Mouse (Mus musculus): ENCODE measurements around the gene Nmrk1.
A peak's percentile ranks its signal among the peaks of the same experiment; 100 is the strongest.

The Nmrk1 gene

GRCm38 (mm10) chr19:18617504-18617903, 14.2 kb upstream of the Nmrk1 start:
- no peak for DNase-seq (ENCODE audit: low spot score)

DNA sequence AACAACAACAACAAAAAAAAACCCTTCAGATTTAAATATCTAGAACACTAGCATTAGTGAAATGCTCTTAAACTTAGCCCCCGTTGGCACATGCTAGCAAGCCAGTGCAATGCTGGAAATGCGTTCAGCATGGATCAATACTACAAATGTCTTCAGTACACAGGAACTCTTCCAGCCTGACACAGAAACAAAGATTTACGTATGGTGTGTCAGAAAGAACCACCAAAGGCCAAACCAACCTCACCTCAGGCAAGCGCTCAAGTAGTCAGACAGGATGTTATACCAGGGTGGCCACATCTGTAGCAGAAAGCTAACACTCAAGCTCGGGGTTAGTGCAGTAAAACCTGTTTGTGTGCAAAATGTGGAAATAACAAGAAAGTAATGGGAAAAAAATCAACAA, 12.7 kb upstream of the Nmrk1 start:
- no peak for DNase-seq (ENCODE audit: low spot score)

DNA sequence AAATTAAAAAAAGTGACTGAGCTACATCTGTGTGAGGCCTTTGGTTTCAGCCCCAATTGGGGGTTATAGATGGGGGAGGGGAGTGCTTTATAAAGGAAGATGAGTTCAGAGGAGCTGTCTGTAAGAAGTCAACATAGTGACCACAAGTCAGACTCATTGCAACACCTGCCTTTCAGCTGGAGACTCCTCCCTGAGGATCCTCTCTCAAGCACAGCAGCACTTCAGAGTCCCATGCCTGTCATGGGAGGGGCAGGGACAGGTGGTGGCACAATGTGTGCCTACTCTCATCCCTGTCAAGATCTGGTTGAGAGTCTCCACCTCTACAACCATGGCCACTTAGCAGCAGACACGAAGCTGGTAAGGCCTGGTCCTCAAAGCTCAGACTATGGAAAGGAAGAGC, 12.1 kb upstream of the Nmrk1 start:
- DNase-seq (ENCODE audit: low spot score): no peak

DNA sequence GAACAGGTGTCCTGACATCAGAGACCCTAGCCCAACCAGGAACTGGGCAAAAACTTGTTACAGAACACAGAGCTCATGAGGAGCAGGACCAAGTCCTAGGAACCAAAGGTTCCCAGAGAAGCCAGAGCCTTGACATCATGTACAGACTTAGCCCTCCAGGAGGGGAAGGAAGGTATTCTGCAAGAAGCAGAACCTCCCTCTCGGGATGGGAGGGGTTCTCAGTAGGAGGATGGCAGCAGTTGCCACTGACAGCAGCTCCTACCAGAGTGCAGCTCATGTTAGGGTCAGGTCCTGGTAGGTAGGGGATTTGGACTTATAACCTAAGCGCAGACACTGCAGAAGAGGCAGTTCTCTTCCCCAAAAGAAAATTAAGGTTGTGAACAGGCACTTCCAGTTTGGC, 7.9 kb upstream of the Nmrk1 start:
- no peak for DNase-seq (ENCODE audit: low spot score)

- no peak for DNase-seq (ENCODE audit: low spot score)
Observed at GRCm38 (mm10) chr19:18629589-18629988, 2.2 kb upstream of the Nmrk1 start.

DNA sequence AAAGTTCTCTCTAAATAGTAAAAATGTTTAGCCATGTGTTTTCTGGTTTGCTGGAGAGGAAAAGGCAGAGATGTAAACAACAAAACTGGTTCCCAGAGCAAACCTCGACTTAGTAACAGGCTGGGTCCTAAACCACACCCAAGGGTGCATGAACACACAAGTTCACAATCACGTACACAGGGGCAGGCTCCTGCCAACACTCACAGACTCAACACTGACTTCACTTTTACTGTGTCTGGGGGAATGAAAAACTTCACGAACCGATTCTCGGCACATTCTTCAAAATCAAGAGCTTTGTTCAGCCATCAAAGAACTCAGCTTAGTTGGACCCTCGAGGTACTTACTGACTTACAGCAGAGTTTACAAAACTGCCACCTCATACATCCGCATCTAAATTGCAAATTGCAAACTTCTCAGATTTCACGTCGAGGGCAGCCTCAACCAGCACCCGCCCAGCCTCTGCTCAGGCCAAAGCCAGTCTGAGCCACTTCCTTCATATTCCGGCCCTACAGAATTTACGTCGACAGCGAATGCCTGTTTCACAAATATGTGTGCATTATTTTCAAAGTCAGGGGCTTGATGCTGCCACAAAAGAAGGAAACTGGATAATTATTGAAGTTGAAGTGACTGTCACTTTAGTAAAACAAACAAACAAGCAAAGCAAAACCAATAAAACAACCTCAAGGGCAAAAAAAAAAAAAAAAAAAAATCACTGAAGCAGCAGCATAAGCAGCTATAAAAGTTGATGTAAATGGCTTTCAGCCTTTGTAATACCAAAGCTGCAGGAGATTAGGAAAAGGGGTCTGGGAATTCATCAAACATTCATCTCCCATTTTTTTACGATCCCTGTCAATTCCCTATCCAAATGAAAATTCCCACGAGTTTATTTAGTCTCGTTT, 1.3 kb upstream of the Nmrk1 start:
- no peak for DNase-seq (ENCODE audit: low spot score)

- DNase-seq (ENCODE audit: low spot score): peak; percentile 60
Observed at GRCm38 (mm10) chr19:18631161-18631643, 548 bp upstream of the Nmrk1 start.

- DNase-seq (ENCODE audit: low spot score): no peak
Observed at GRCm38 (mm10) chr19:18632231-18633185, 758 bp downstream of the Nmrk1 start.

DNA sequence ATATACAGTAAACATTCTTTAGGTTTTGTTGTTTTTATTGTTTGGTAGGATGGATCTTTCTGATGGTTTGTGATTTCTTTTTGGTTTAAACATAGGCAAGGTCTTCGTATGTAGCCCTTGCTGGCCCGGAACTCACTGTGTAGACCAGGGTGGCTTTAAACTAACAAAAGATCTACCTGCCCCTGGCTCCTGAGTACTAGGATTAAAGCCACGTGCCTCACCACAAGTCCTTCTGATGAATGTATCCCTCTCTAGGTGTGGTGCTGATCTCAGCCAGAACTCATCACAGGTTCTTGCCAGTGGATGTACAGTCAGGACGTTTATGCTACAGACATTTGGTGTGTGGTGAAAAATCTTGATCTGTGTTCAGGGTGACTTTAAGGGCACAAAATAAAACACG, 6.2 kb downstream of the Nmrk1 start:
- no peak for DNase-seq (ENCODE audit: low spot score)

DNA sequence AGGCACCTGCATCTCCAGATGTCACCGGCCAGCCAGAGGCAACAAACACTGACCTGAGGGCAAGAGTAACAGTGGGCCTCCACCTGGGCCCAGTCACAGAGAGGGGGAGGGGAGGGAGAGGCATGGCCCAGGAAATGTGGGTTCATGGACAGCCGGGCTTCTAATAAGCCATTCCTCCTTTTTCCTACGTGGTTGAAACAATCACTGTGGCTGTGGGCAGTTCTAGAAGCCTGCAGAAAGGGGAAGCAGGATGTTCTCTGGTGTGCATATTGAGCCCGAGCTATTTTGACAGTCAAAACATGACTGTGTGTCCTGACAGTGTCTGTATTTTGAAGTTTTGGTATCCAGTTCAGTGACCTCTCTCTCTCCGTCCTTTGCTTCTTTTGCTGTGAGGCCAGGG, 7.2 kb downstream of the Nmrk1 start:
- DNase-seq (ENCODE audit: low spot score): no peak

DNA sequence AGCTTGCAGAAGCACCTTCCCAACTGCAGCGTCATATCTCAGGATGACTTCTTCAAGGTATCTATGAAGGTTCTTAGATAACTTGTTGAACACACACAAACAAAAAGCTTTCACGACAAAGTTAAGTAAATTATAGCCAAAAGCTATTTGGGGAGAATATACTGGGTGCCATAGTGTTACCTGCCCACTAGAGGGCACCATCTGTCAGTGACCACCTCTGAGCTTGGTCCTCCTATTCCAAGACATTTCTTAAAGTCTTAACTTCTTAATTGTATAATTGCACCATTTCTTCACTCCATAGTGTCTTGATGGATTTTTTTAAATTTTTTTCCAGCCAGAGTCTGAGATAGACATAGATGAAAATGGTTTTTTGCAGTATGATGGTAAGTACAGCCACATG, 7.8 kb downstream of the Nmrk1 start:
- no peak for DNase-seq (ENCODE audit: low spot score)

DNA sequence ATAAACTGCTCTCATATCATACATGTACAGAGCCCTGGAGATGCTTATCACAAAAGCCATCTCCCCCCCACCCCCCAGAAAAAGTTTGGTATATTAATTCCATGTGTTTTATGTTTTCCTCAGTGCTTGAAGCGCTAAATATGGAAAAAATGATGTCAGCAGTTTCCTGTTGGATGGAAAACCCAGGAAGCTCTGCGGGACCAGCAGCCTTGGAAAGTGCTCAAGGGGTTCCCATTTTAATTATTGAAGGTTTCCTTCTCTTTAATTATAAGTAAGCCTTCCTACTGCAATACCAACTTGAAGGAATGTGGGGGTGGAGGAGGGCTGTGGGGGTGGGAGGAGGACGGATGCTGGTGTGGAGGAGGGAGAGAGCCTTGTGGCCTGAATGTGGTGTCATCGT, 9.3 kb downstream of the Nmrk1 start:
- no peak for DNase-seq (ENCODE audit: low spot score)

DNA sequence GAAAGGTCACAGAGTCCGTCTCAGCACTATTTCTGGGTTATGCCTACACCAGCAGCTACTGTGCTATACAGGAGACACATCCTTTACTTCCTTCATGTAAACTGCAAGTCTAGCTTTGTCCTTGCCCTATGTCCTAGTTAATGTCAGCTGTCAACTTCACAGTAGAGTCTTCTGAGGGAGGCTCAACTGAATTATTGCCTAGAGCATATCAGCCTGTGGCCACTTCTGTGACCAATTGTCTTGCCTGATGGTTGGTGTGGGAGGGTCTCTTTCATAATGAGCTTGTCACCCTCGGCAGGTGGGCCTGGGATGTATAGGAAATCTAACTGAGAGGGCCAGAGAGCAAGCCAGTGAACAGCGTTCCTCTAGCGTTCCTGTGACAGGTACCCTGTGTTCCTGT, 11.7 kb downstream of the Nmrk1 start:
- no peak for DNase-seq (ENCODE audit: low spot score)

DNA sequence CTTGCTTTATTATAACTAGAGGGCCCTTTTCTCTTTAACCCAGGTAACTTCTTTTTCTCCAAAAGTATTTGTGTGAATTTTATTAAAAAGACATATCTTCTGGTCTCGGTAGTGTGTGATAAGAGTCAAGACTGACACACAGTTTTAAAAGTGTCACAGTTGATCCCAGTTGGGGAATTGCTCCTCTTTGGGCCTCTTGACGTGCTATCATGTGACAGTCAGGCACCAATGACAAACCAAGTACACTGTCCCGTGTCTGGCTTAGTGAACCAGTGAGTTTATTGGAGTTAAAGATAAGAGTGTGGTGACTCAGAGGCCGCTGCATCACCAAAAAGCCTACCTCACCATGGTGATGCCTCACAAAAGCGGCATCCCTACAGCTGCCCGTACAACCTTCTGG, 12.3 kb downstream of the Nmrk1 start:
- no peak for DNase-seq (ENCODE audit: low spot score)

GRCm38 (mm10) chr19:18646397-18646796, 14.6 kb downstream of the Nmrk1 start:
- DNase-seq (ENCODE audit: low spot score): no peak

GRCm38 (mm10) chr19:18646853-18647420, 15.2 kb downstream of the Nmrk1 start:
- no peak for DNase-seq (ENCODE audit: low spot score)

- DNase-seq (ENCODE audit: low spot score): no peak
Observed at GRCm38 (mm10) chr19:18647775-18648557, 16.2 kb downstream of the Nmrk1 start.

GRCm38 (mm10) chr19:18648558-18648945, 16.8 kb downstream of the Nmrk1 start:
- DNase-seq (ENCODE audit: low spot score): no peak

DNA sequence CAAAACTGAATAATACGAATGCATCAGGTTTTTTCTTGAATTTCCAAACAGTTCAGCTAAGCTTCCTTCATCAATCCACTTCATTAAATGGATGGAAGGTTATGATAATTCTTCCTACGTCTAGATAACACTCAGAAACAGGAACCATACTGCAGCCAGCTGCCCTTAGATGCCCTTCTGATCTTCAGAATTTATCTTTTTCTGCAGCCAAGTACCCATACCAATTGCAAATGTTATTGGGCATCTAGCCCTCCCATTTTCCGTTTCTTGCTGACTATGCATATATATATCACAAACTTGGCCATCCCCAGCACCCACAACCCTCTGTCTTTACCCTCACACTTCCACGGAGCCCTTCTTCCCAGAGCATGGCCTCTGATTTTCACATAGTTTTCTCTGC, 18.2 kb downstream of the Nmrk1 start:
- no peak for DNase-seq (ENCODE audit: low spot score)

DNA sequence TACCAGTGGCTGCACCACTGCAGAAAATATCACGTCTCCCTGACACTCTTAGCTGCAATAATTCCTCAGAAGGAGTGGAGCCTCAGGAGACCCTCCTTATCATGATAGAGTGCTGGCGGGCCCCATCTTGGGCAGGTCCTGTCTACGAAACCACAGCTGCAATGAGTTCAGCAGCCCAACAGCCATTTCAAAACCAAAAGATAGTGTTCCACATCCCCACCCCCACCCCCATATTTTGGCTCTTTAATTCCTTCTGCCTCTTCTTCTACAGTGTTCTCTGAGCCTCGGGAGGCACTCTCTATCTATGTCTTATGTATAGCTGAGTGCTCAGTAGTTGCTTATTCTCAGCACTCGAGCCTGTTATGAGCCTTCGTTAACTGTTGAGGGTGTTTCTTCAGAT, 18.7 kb downstream of the Nmrk1 start:
- no peak for DNase-seq (ENCODE audit: low spot score)

GRCm38 (mm10) chr19:18652592-18652991, 20.8 kb downstream of the Nmrk1 start:
- DNase-seq (ENCODE audit: low spot score): no peak

DNA sequence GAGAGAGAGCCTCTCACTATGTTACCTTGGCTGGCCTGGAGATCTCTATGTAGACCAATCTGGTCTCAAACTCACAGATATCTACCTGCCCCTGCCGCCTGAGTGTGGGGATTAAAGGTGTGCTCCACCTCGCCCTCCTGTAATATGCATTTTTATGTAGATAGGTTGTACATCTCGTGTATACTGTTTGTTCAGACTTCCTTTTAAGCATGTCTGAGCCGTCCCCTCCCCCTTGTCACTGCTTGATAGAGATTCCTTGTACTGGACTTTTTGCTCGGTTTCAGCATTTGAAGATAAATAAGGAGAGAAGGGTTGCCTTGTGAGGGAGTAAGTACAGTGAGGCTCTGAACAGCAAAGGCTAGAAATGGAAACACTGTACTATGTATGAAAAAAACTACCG, 21.3 kb downstream of the Nmrk1 start:
- DNase-seq (ENCODE audit: low spot score): no peak

Measured in retina, embryonic 14.5 days (tissue).